Mouse (Mus musculus) skeletal muscle tissue, postnatal 0 days (tissue): ENCODE measurements around the gene Mtr. TPM values are rescaled to one million over a fixed set of nuclear protein-coding genes. Genes with fewer than 3 reads are reported as not detected.

ENCODE experiments used
- polyA plus RNA-seq: library from polyadenylated mRNA; unstranded; fragments of >200 nt; fragmentation: Nextera tagmentation; extraction: Ambion mirVana; gene quantifications from 2 replicates; pipeline ENCODE4 v1.2.1, GENCODE M21; 2015

Gene Mtr
- 10.4 and 10.5 TPM in 2 replicates for polyA plus RNA-seq

GRCm38 (mm10) chr13:12257391-12258380, at the start of gene Mtr:
Mtr (minus strand) TSS chr13:12258113.

Other genes with a start within 250 kb of the Mtr start
- gene Ryr2, start 151.2 kb downstream of the Mtr start, polyA plus RNA-seq: 0.12 and 0.13 TPM in 2 replicates
- gene Actn2, start 82.6 kb upstream of the Mtr start, polyA plus RNA-seq: 2,821 and 3,142 TPM in 2 replicates
- 3.6 and 3.9 TPM in 2 replicates for gene Heatr1, start 136.9 kb upstream of the Mtr start, polyA plus RNA-seq
- 17.9 and 20.3 TPM in 2 replicates for gene Lgals8, start 206.8 kb upstream of the Mtr start, polyA plus RNA-seq